Mouse (Mus musculus): ENCODE measurements around the gene Gm21783.
"Not testable (repeated sequence)": the region's sequence is repeated elsewhere in the genome, so short reads cannot be mapped to it uniquely, and the experiment has no call there.

The Gm21783 gene

GRCm38 (mm10) chrY:44981163-44981562 lies at the start of gene Gm21783:
TSS of gene Gm21783 (minus strand) at chrY:44981263.
- not testable (repeated sequence) for DNase-seq (ENCODE audit: low spot score in 2 of 2)

Measured in frontal cortex, postnatal 36 days (tissue).